Mouse (Mus musculus) midbrain, embryonic 12.5 days (tissue): Measurements from ENCODE around the gene Sh3glb1. TPM values are rescaled to one million over a fixed set of nuclear protein-coding genes. Genes with fewer than 3 reads are reported as not detected.

ENCODE experiments used
- ATAC-seq: fragments of 200-750 bp; cut with Nextera tagmentation; 2 replicates; pipeline ENCODE4 v1.8.0; 2017; ENCODE audit warnings: low read depth, moderate TSS enrichment, moderate library complexity; ENCODE audit not compliant: low FRiP score
- H3K27ac ChIP-seq: fragments of 300-500 bp; sonication (generic); replicated peaks from 2 replicates; pipeline ENCODE4 v1.5.1; 2016; ENCODE audit warnings: mild to moderate bottlenecking
- H3K27me3 ChIP-seq: fragments of 300-500 bp; sonication (generic); 2 replicates; pipeline ENCODE4 v1.6.1; 2016; ENCODE audit warnings: mild to moderate bottlenecking
- H3K36me3 ChIP-seq: fragments of 300-500 bp; sonication (generic); 2 replicates; pipeline ENCODE4 v1.6.1; 2016
- H3K4me1 ChIP-seq: fragments of 300-500 bp; sonication (generic); 2 replicates; pipeline ENCODE4 v1.6.1; 2016
- H3K4me2 ChIP-seq: fragments of 300-500 bp; sonication (generic); replicated peaks from 2 replicates; pipeline ENCODE4 v1.6.1; 2016; ENCODE audit warnings: mild to moderate bottlenecking, moderate library complexity
- H3K4me3 ChIP-seq: fragments of 300-500 bp; sonication (generic); 2 replicates; pipeline ENCODE4 v1.5.1; 2016; ENCODE audit warnings: mild to moderate bottlenecking
- H3K9ac ChIP-seq: fragments of 300-500 bp; sonication (generic); replicated peaks from 2 replicates; pipeline ENCODE4 v1.6.1; 2016; ENCODE audit warnings: mild to moderate bottlenecking, moderate library complexity
- H3K9me3 ChIP-seq: fragments of 300-500 bp; sonication (generic); 2 replicates; pipeline ENCODE4 v1.6.1; 2016; ENCODE audit warnings: mild to moderate bottlenecking
- WGBS: fragments of 180-500 bp; shearing (Covaris S2); methylation state at CpG from one replicate; pipeline ENCODE4 v1.1.7; 2016; 5-methylcytosine and 5-hydroxymethylcytosine counted together
- polyA plus RNA-seq: library from polyadenylated mRNA; unstranded; fragments of >200 nt; fragmentation: Nextera tagmentation; extraction: Ambion mirVana; gene quantifications from 2 replicates; pipeline ENCODE4 v1.2.1, GENCODE M21; 2016

Gene Sh3glb1
- polyA plus RNA-seq, 1 experiment from 2014 or later = 94.2 TPM

DNA sequence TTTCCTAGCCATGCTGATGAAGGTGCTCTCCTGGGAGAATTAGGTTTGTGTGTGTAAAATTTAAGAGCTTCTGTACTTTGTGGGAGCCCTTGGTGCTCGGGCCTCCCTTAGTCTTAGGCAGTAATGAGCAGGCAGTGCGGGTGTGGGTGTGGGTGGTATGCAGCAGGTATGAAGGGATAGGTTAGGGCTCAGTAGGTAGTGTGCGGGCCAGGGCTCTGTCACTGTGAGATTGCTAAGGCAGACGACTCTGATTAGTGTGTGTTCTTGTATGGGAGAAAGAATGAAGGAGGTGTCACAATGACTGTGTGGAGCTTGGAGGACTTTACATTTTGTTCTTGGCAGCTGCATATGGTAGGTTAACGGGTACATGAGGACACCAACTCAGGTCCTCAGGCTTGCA lies 34.0 kb downstream of the Sh3glb1 start:
- no peak overlapping the region for H3K4me3 ChIP-seq
- H3K9ac ChIP-seq = no peak overlapping the region
- no peak overlapping the region for H3K27ac ChIP-seq
- H3K27me3 ChIP-seq = no peaks in the 10 kb centered on the region
- H3K36me3 ChIP-seq = peaks cover 12% of the 10 kb centered on the region
- no peaks in the 10 kb centered on the region for H3K9me3 ChIP-seq
- 0 out of 2 replicates have a peak, but pooled peaks have one; percentile 27 for ATAC-seq
- H3K4me1 ChIP-seq = peaks cover 3% of the 10 kb centered on the region; the same call in 1 of the 2 replicates
- no peak overlapping the region for H3K4me2 ChIP-seq
- 97% methylated on average over 5 of the region's 5 CpGs for WGBS

- no peaks in the 10 kb centered on the region for H3K9me3 ChIP-seq
- H3K27ac ChIP-seq = no peak overlapping the region
- no peak overlapping the region for H3K9ac ChIP-seq
- H3K4me2 ChIP-seq = no peak overlapping the region
- H3K27me3 ChIP-seq = no peaks in the 10 kb centered on the region
- no peak overlapping the region for H3K4me3 ChIP-seq
- no peak for ATAC-seq
- 96% methylated on average over 12 of the region's 12 CpGs for WGBS
- no peaks in the 10 kb centered on the region for H3K4me1 ChIP-seq
- H3K36me3 ChIP-seq = peaks cover 6% of the 10 kb centered on the region; the same call in 1 of the 2 replicates
Measured at GRCm38 (mm10) chr3:144683136-144683814, 36.9 kb downstream of the Sh3glb1 start.

DNA sequence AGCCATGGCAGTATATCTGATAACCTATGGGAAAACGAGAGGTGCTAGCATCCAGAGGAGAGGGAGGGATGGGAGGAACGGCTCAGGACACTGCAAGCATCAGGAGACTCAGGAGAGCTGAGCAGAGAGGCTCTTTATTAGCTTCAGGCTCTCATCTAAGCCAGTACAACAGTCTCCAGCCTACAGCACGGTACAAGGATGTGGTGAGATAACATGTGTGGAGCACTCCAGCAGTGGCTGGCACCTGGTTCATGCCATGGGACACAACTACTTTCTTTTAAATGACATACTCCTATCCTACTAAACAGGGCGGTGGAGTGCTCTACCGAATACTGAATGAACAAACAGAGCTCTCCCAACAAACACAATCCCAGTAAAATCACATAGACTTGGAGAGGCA lies 38.6 kb downstream of the Sh3glb1 start:
- Histone ChIP-seq H3K4me2 (no peak overlapping the region), H3K9me3 (no peaks in the 10 kb centered on the region), H3K36me3 (no peaks in the 10 kb centered on the region; the same call in 1 of the 2 replicates), H3K9ac (no peak overlapping the region), H3K27ac (no peak overlapping the region), H3K27me3 (no peaks in the 10 kb centered on the region), H3K4me1 (no peaks in the 10 kb centered on the region), H3K4me3 (no peak overlapping the region)
- 84% methylated on average over 5 of the region's 5 CpGs for WGBS
- ATAC-seq = no peak

DNA sequence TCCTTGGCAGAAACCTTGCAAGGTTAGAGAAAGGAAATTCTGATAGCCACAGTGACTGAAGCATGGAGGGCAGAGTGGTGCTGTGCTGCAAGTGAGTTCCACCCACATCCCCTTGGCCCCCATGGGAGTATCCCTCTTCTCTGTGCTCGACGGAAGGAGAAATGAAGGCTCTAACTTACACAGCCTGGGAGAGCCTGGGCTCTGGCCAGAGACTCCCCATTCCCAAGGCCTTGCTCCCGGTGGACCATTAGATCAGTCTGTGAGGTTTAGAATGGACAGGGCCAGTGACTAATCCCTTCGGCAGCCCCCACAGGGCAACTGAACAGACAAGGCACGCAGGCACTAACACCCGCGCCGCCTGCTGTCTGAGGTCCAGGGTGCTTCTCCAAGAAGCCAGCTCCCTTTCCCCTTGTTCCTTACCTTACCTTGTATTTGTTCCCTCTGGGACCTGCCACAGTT lies 40.4 kb downstream of the Sh3glb1 start:
- Histone ChIP-seq H3K27me3 (no peaks in the 10 kb centered on the region), H3K4me1 (no peaks in the 10 kb centered on the region), H3K9ac (no peak overlapping the region), H3K4me2 (no peak overlapping the region), H3K4me3 (no peak overlapping the region), H3K27ac (no peak overlapping the region), H3K9me3 (no peaks in the 10 kb centered on the region), H3K36me3 (no peaks in the 10 kb centered on the region)
- no peak for ATAC-seq
- WGBS = 74% methylated on average over 8 of the region's 8 CpGs

DNA sequence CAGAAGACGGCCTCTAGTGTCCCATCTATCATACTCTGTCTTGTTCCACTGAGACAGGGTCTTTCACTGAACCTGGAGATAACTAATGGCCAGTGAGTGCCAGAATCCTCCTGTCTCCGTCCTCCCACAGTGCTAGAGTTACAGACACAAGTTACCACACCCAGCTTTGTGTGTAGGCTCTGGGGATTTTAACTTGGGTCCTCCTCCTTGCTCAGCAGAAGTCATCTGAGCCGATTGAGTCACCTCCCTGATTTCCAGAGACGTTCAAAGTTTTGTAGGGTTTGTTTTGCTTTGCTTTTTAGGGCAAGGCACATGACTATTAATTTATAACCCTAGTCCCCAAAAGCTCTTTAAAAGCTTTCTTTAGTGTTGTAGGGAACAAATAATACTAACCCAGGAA lies 41.0 kb downstream of the Sh3glb1 start:
- no peak overlapping the region for H3K4me2 ChIP-seq
- no peaks in the 10 kb centered on the region for H3K27me3 ChIP-seq
- no peak overlapping the region for H3K9ac ChIP-seq
- no peaks in the 10 kb centered on the region for H3K9me3 ChIP-seq
- no peaks in the 10 kb centered on the region for H3K36me3 ChIP-seq
- H3K4me3 ChIP-seq = no peak overlapping the region
- 78% methylated on average over 4 of the region's 4 CpGs for WGBS
- no peaks in the 10 kb centered on the region for H3K4me1 ChIP-seq
- H3K27ac ChIP-seq = no peak overlapping the region
- no peak for ATAC-seq

DNA sequence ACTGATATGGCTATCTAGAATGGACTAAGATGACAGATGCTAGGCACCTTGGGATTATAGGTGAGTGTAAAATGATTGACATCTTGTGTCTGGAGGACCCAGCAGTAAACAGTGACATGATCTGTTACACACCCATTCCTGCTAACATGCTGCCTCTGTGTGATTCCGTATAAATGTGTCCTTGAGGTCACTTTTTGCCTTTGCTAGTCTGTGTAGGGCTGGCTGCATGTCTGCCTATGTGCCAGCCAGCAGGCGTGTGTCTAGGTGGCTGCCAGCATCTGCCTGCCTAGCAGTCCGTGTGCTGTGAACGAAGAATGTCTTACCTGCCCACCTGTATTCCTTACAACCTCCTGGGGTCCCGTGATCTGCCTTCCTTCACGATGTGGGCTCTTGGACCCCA lies 42.4 kb downstream of the Sh3glb1 start:
- H3K36me3 ChIP-seq = no peaks in the 10 kb centered on the region
- ATAC-seq = no peak
- H3K9ac ChIP-seq = no peak overlapping the region
- no peaks in the 10 kb centered on the region for H3K4me1 ChIP-seq
- H3K4me2 ChIP-seq = no peak overlapping the region
- H3K9me3 ChIP-seq = no peaks in the 10 kb centered on the region
- no peaks in the 10 kb centered on the region for H3K27me3 ChIP-seq
- no peak overlapping the region for H3K27ac ChIP-seq
- no peak overlapping the region for H3K4me3 ChIP-seq
- 93% methylated on average over 6 of the region's 6 CpGs for WGBS

DNA sequence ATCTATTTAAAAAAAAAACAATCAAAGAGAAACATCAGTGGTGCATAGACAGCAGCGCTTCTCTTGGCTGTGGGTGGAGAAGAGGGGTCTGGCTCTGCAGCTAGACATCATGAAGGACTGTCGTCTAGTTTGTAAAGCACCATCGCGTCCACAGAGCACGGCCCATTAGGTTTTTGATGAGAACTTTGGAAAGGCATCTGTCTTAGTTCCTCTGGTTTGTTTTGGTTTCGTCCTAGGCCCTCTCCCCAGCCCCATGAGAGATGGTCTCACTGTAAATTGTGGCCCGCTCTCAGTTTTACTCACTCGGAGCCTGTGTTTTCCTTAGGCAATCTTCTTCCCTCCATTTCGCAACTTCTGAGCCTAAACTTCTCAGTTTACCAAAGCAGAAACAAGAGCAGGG lies 43.9 kb downstream of the Sh3glb1 start:
- no peak for ATAC-seq
- Histone ChIP-seq H3K4me2 (no peak overlapping the region), H3K4me1 (no peaks in the 10 kb centered on the region), H3K9ac (no peak overlapping the region), H3K36me3 (no peaks in the 10 kb centered on the region), H3K9me3 (no peaks in the 10 kb centered on the region), H3K27ac (no peak overlapping the region), H3K27me3 (no peaks in the 10 kb centered on the region), H3K4me3 (no peak overlapping the region)
- WGBS = 93% methylated on average over 9 of the region's 9 CpGs

DNA sequence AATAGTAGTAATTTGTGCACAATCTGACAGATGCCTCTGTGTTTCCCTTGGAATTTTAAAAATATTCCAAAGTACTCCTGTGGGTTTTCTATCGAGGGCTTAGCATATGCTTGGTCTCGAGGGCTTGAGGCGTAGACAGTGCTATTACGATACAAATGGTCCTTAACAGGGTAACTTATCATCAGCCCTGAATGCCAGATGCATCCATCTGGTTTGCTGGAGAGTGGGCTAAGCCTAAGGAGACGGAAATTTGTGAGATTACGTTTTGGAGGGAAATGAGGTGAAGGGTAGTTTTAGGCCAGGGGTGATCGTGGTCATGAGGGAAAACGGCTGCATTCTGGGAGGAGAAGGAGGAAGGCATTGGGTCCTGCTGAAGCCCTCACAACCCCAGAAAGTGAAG lies 48.1 kb downstream of the Sh3glb1 start:
- Histone ChIP-seq H3K27ac (no peak overlapping the region), H3K27me3 (no peaks in the 10 kb centered on the region), H3K4me1 (no peaks in the 10 kb centered on the region), H3K36me3 (no peaks in the 10 kb centered on the region), H3K4me2 (no peak overlapping the region), H3K4me3 (no peak overlapping the region), H3K9ac (no peak overlapping the region), H3K9me3 (no peaks in the 10 kb centered on the region)
- 83% methylated on average over 8 of the region's 8 CpGs for WGBS
- no peak for ATAC-seq

DNA sequence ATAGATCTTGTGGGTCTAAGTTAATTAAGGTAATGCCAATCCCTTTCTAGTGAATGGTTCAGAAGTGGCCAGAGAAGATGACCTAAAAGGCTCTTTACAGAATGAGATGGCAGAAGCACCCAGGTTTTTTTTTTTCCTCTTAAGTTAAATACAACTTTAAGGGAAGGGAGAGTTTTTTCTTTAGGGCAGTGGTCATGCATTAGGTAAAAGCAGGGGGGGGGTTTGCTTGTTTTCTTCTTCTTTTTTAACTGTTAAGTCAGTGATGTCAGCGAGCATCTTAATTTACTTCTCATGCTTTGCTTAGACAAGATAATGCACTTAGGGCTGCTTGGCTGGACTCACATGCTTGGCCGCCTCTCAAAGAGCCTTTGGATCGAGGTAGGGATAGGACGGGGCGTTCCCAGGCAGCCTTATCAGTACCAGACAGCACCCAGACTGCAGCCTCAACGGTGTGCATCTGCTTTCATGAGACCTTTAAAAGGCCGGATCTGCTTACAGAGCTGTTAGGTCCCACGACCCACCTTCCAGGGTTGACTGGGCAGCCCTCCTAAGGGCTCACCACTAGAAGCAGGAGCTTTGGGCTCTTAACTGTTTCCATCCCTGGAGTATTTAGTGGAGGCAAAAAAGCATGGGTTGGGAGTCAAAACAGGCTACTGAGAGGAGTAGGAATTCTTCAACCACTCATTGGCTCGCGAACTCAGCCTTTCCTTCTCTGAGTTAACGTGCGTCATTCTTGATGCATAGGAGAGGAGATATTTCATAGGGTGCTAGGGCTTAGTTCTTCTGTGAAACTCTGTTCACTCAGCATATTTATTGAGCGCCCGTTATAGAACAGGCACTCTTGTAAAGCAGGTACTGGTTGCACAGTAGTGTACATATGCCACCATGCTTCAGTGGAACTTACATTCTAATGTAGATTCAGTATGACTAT lies 49.9 kb downstream of the Sh3glb1 start:
- no peak overlapping the region for H3K4me2 ChIP-seq
- no peak overlapping the region for H3K9ac ChIP-seq
- whole genome bisulfite sequencing = 48% methylated on average over 14 of the region's 14 CpGs
- H3K27ac ChIP-seq = no peak overlapping the region
- H3K9me3 ChIP-seq = no peaks in the 10 kb centered on the region
- H3K36me3 ChIP-seq = no peaks in the 10 kb centered on the region
- H3K4me3 ChIP-seq = no peak overlapping the region
- peak; percentile 38; the same call in 1 of the 2 replicates for ATAC-seq
- no peaks in the 10 kb centered on the region for H3K27me3 ChIP-seq
- H3K4me1 ChIP-seq = no peaks in the 10 kb centered on the region

DNA sequence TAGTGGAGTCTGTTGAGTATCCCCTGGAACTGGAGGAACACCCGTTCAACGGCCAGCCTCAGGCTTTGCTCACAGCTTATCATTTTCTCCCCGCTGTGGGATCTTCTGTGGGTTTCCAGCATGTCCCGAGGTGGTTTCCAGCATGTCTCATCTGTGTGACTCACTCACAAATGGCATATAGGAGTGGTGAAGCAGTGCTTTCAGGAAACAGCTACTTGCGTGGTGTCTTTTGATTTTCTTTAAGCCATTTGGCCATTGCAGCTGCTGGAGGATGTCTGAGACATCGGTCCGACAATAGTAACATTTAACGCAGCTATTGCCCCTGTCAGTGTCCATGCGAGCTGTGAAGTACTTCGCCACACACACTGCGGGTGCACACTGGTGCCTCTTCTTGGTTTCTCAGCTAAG lies 50.7 kb downstream of the Sh3glb1 start:
- Histone ChIP-seq H3K4me3 (no peak overlapping the region), H3K36me3 (no peaks in the 10 kb centered on the region), H3K9me3 (no peaks in the 10 kb centered on the region), H3K4me1 (peaks cover 4% of the 10 kb centered on the region; the same call in 1 of the 2 replicates), H3K9ac (no peak overlapping the region), H3K4me2 (no peak overlapping the region), H3K27ac (no peak overlapping the region), H3K27me3 (no peaks in the 10 kb centered on the region)
- no peak for ATAC-seq
- 74% methylated on average over 11 of the region's 11 CpGs for WGBS

DNA sequence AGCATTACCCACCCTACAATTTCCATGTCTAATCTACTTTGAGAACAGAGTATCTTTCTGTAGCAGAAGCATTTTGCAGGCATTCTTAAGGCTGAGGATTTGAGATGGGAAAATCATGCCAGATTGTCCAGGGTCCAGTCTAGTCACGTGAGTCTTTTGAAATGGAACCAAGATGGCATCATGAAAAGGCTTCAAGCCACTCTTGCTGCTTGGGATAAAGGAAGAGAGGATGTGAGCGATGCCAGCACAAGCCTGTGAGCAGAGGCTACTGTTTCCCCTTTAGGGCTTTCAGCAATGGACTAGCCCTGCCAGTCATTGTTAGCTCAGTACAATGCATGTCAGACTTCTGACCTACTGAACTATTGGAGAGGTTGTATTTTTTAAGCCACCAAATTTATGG lies 51.2 kb downstream of the Sh3glb1 start:
- Histone ChIP-seq H3K36me3 (no peaks in the 10 kb centered on the region), H3K4me3 (no peak overlapping the region), H3K9me3 (no peaks in the 10 kb centered on the region), H3K4me2 (no peak overlapping the region), H3K27me3 (no peaks in the 10 kb centered on the region), H3K4me1 (peaks cover 4% of the 10 kb centered on the region; the same call in 1 of the 2 replicates), H3K27ac (no peak overlapping the region), H3K9ac (no peak overlapping the region)
- WGBS = 53% methylated on average over 2 of the region's 2 CpGs
- no peak for ATAC-seq

- Histone ChIP-seq H3K27me3 (no peaks in the 10 kb centered on the region), H3K4me3 (no peak overlapping the region), H3K27ac (no peak overlapping the region), H3K4me1 (peaks cover 4% of the 10 kb centered on the region; the same call in 1 of the 2 replicates), H3K9me3 (no peaks in the 10 kb centered on the region), H3K9ac (no peak overlapping the region), H3K36me3 (no peaks in the 10 kb centered on the region), H3K4me2 (no peak overlapping the region)
- 93% methylated on average over 9 of the region's 9 CpGs for WGBS
- ATAC-seq = no peak
Measured at GRCm38 (mm10) chr3:144668039-144668438, 52.1 kb downstream of the Sh3glb1 start.
